Mouse (Mus musculus): ENCODE measurements around the gene Rgs19. TPM values are rescaled to one million over a fixed set of nuclear protein-coding genes. Genes with fewer than 3 reads are reported as not detected.

Rgs19 gene
- polyA plus RNA-seq (2014; fragmentation: Nextera tagmentation; extraction: Ambion mirVana) = 51.4 and 51.8 TPM in 2 replicates

- Histone ChIP-seq H3K4me3 (ENCODE audit: low read depth, low read length) (peak within 1 kb of the TSS; percentile 60), H3K4me1 (replicated peaks; ENCODE audit: control insufficient read depth, insufficient read depth, low read length) (no peaks in the 10 kb centered on the region; the same call in none of the 2 replicates), H3K27me3 (replicated peaks; ENCODE audit: control insufficient read depth, insufficient read depth, low read length) (0 out of 2 replicates have a peak, but pooled peaks cover 2% of the 10 kb centered on the region), H3K4me2 (peak within 1 kb of the TSS; percentile 74), H3K27ac (ENCODE audit: low read depth, low read length) (no peak within 1 kb of the TSS), H3K36me3 (ENCODE audit: control insufficient read depth, insufficient read depth, low read length) (peaks cover 4% of the 10 kb centered on the region; the same call in 1 of the 2 replicates), H3K9me3 (ENCODE audit: control insufficient read depth, low read length) (no peaks in the 10 kb centered on the region), H3K9ac (ENCODE audit: low read depth, low read length) (peak within 1 kb of the TSS; percentile 58)
- under 1% methylated on average over 74 of the region's 75 CpGs for WGBS
- DNase-seq (ENCODE audit: low spot score) (peak; percentile 84), ATAC-seq (replicated peaks; ENCODE audit: low FRiP score) (peak; percentile 69)
Observed at GRCm38 (mm10) chr2:181693339-181694280, at the start of gene Rgs19. TSS of gene Rgs19 (minus strand) at chr2:181693977.

- ATAC-seq (replicated peaks; ENCODE audit: low FRiP score) (no peak), DNase-seq (ENCODE audit: low spot score) (no peak)
- no peak overlapping the region for H3K4me2 ChIP-seq
- 55% methylated on average over 3 of the region's 3 CpGs for WGBS
- H3K36me3 ChIP-seq (ENCODE audit: control insufficient read depth, insufficient read depth, low read length) = no peaks in the 10 kb centered on the region
- no peak overlapping the region for H3K9ac ChIP-seq (ENCODE audit: low read depth, low read length)
- no peaks in the 10 kb centered on the region for H3K27me3 ChIP-seq (replicated peaks; ENCODE audit: control insufficient read depth, insufficient read depth, low read length)
- no peak overlapping the region for H3K4me3 ChIP-seq (ENCODE audit: low read depth, low read length)
- no peaks in the 10 kb centered on the region for H3K4me1 ChIP-seq (replicated peaks; ENCODE audit: control insufficient read depth, insufficient read depth, low read length)
- no peak overlapping the region for H3K27ac ChIP-seq (ENCODE audit: low read depth, low read length)
- no peaks in the 10 kb centered on the region for H3K9me3 ChIP-seq (ENCODE audit: control insufficient read depth, low read length)
Observed at GRCm38 (mm10) chr2:181730051-181730450, 36.3 kb upstream of the Rgs19 start.

GRCm38 (mm10) chr2:181727659-181728262 is 34.0 kb upstream of the Rgs19 start:
- no peaks in the 10 kb centered on the region for H3K9me3 ChIP-seq (ENCODE audit: control insufficient read depth, low read length)
- WGBS = 53% methylated on average over 9 of the region's 9 CpGs

DNA sequence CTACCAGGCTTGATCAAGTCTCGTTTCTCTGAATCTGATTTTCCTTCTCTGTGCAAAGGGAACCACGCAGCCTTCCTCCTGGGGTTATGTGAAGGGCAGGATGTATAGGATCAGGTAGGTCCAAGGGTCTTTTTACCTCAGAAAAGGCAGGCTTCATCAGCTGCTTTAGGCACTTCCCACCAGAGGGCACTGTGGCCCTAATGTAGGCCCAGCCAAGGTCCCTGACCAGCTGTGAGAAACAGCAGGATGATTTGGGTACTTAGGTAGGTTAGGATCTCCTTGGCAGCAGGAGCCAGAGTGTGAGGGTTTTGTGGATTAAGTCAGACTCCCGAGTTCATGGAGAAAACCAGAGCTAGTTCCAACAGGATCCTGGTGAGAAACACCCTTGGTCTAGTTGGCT is 28.4 kb upstream of the Rgs19 start:
- ATAC-seq (replicated peaks; ENCODE audit: low FRiP score) = no peak
- no peaks in the 10 kb centered on the region for H3K4me1 ChIP-seq (replicated peaks; ENCODE audit: control insufficient read depth, insufficient read depth, low read length)
- no peaks in the 10 kb centered on the region for H3K36me3 ChIP-seq (ENCODE audit: control insufficient read depth, insufficient read depth, low read length)
- H3K9ac ChIP-seq (ENCODE audit: low read depth, low read length) = no peak overlapping the region
- no peak overlapping the region for H3K27ac ChIP-seq (ENCODE audit: low read depth, low read length)
- WGBS = 8% methylated on average over 3 of the region's 3 CpGs
- H3K4me2 ChIP-seq = no peak overlapping the region
- no peak for DNase-seq (ENCODE audit: low spot score)
- no peaks in the 10 kb centered on the region for H3K27me3 ChIP-seq (replicated peaks; ENCODE audit: control insufficient read depth, insufficient read depth, low read length)
- no peak overlapping the region for H3K4me3 ChIP-seq (ENCODE audit: low read depth, low read length)
- no peaks in the 10 kb centered on the region for H3K9me3 ChIP-seq (ENCODE audit: control insufficient read depth, low read length)

More at GRCm38 (mm10) chr2:181727659-181728262, 34.0 kb upstream of the Rgs19 start:
- DNase-seq (ENCODE audit: low spot score) (no peak), ATAC-seq (replicated peaks; ENCODE audit: low FRiP score) (no peak)
- Histone ChIP-seq H3K36me3 (ENCODE audit: control insufficient read depth, insufficient read depth, low read length) (no peaks in the 10 kb centered on the region), H3K27me3 (replicated peaks; ENCODE audit: control insufficient read depth, insufficient read depth, low read length) (no peaks in the 10 kb centered on the region), H3K9ac (ENCODE audit: low read depth, low read length) (no peak overlapping the region), H3K27ac (ENCODE audit: low read depth, low read length) (no peak overlapping the region), H3K4me2 (no peak overlapping the region), H3K4me1 (replicated peaks; ENCODE audit: control insufficient read depth, insufficient read depth, low read length) (no peaks in the 10 kb centered on the region), H3K4me3 (ENCODE audit: low read depth, low read length) (no peak overlapping the region)

- no peak for ATAC-seq (replicated peaks; ENCODE audit: low FRiP score)
- no peak overlapping the region for H3K4me2 ChIP-seq
Observed at GRCm38 (mm10) chr2:181721200-181721599, 27.4 kb upstream of the Rgs19 start.

DNA sequence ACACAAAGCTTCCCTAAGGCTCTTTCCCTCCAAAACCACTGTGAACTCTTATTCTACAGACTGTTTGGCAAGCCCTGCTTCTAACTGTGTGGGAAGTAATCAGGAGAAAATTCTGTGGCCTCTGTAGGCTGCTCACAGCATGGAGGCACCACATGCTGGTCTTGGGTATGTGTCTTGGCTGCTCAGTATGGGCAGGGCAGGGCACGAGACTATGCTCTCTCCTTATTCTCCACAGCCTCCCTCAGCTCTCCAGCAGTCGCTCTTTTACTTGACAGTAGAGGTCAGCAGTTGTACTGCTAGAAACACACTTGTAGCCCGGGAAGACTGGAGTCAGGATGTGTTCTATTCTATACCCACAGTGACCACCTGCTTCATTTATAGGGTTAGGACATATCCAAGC is 26.3 kb upstream of the Rgs19 start:
- DNase-seq (ENCODE audit: low spot score) = no peak
- Histone ChIP-seq H3K4me2 (no peak overlapping the region), H3K27ac (ENCODE audit: low read depth, low read length) (no peak overlapping the region), H3K36me3 (ENCODE audit: control insufficient read depth, insufficient read depth, low read length) (no peaks in the 10 kb centered on the region), H3K4me1 (replicated peaks; ENCODE audit: control insufficient read depth, insufficient read depth, low read length) (0 out of 2 replicates have a peak, but pooled peaks cover under 1% of the 10 kb centered on the region), H3K9me3 (ENCODE audit: control insufficient read depth, low read length) (no peaks in the 10 kb centered on the region), H3K27me3 (replicated peaks; ENCODE audit: control insufficient read depth, insufficient read depth, low read length) (no peaks in the 10 kb centered on the region), H3K9ac (ENCODE audit: low read depth, low read length) (no peak overlapping the region), H3K4me3 (ENCODE audit: low read depth, low read length) (no peak overlapping the region)
- WGBS = 35% methylated on average over 3 of the region's 3 CpGs
- no peak for ATAC-seq (replicated peaks; ENCODE audit: low FRiP score)

More at GRCm38 (mm10) chr2:181721200-181721599, 27.4 kb upstream of the Rgs19 start:
- DNase-seq (ENCODE audit: low spot score) = no peak
- Histone ChIP-seq H3K4me3 (ENCODE audit: low read depth, low read length) (no peak overlapping the region), H3K27ac (ENCODE audit: low read depth, low read length) (no peak overlapping the region), H3K36me3 (ENCODE audit: control insufficient read depth, insufficient read depth, low read length) (no peaks in the 10 kb centered on the region), H3K4me1 (replicated peaks; ENCODE audit: control insufficient read depth, insufficient read depth, low read length) (no peaks in the 10 kb centered on the region), H3K27me3 (replicated peaks; ENCODE audit: control insufficient read depth, insufficient read depth, low read length) (no peaks in the 10 kb centered on the region), H3K9me3 (ENCODE audit: control insufficient read depth, low read length) (no peaks in the 10 kb centered on the region), H3K9ac (ENCODE audit: low read depth, low read length) (no peak overlapping the region)

- WGBS = 65% methylated on average over 3 of the region's 3 CpGs
- 0 out of 2 replicates have a peak, but pooled peaks cover 3% of the 10 kb centered on the region for H3K4me1 ChIP-seq (replicated peaks; ENCODE audit: control insufficient read depth, insufficient read depth, low read length)
- H3K4me3 ChIP-seq (ENCODE audit: low read depth, low read length) = no peak overlapping the region
- no peaks in the 10 kb centered on the region for H3K27me3 ChIP-seq (replicated peaks; ENCODE audit: control insufficient read depth, insufficient read depth, low read length)
- H3K9ac ChIP-seq (ENCODE audit: low read depth, low read length) = no peak overlapping the region
- H3K9me3 ChIP-seq (ENCODE audit: control insufficient read depth, low read length) = no peaks in the 10 kb centered on the region
- no peak overlapping the region for H3K4me2 ChIP-seq
- ATAC-seq (replicated peaks; ENCODE audit: low FRiP score) = no peak
- no peaks in the 10 kb centered on the region for H3K36me3 ChIP-seq (ENCODE audit: control insufficient read depth, insufficient read depth, low read length)
- H3K27ac ChIP-seq (ENCODE audit: low read depth, low read length) = no peak overlapping the region
- no peak for DNase-seq (ENCODE audit: low spot score)
Observed at GRCm38 (mm10) chr2:181716991-181717390, 23.2 kb upstream of the Rgs19 start.

DNA sequence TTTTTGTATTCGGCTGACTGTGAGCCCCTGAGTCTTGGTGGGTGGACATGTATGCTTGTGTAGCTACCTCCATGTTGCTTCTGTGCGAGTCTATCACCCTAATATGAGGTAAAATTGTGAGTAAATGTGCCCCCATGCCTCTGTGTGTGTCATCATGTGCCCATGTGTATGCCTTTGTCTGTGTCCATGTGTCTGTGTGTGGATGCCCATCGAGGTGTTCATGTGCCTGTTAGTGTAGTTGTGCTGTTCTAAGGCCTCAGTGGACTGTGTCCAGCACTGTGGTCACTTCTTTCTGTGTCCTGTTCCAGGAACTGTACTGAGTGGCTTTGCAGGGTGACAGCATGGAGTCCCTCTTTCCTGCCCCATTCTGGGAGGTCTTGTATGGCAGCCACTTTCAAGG is 21.6 kb upstream of the Rgs19 start:
- Histone ChIP-seq H3K9me3 (ENCODE audit: control insufficient read depth, low read length) (no peaks in the 10 kb centered on the region), H3K9ac (ENCODE audit: low read depth, low read length) (no peak overlapping the region), H3K4me1 (replicated peaks; ENCODE audit: control insufficient read depth, insufficient read depth, low read length) (0 out of 2 replicates have a peak, but pooled peaks cover 3% of the 10 kb centered on the region), H3K27me3 (replicated peaks; ENCODE audit: control insufficient read depth, insufficient read depth, low read length) (no peaks in the 10 kb centered on the region), H3K4me2 (peak overlapping the region; percentile 40), H3K27ac (ENCODE audit: low read depth, low read length) (no peak overlapping the region), H3K36me3 (ENCODE audit: control insufficient read depth, insufficient read depth, low read length) (no peaks in the 10 kb centered on the region), H3K4me3 (ENCODE audit: low read depth, low read length) (no peak overlapping the region; the same call in 1 of the 2 replicates)
- 70% methylated on average over 3 of the region's 3 CpGs for WGBS
- no peak for DNase-seq (ENCODE audit: low spot score)
- ATAC-seq (replicated peaks; ENCODE audit: low FRiP score) = no peak

Data from liver, embryonic 11.5 days (tissue).